Mouse (Mus musculus) lung, postnatal 0 days (tissue): ENCODE results near the gene Irak1. TPM values are rescaled to one million over a fixed set of nuclear protein-coding genes. Genes with fewer than 3 reads are reported as not detected.

Source experiments
- ATAC-seq: fragments of 200-750 bp; cut with Nextera tagmentation; 2 replicates; pipeline ENCODE4 v1.8.0; 2017; ENCODE audit warnings: moderate library complexity
- DNase-seq: peaks from one replicate; pipeline ENCODE4 v3.0.0-alpha.2; 2016; ENCODE audit warnings: low spot score
- H3K27ac ChIP-seq: fragments of 300-500 bp; sonication (generic); 2 replicates; pipeline ENCODE4 v1.5.1; 2014; ENCODE audit warnings: antibody characterized with exemption, mild to moderate bottlenecking, low read length, mixed read lengths
- H3K27me3 ChIP-seq: fragments of 300-500 bp; sonication (generic); replicated peaks from 2 replicates; pipeline ENCODE4 v1.6.1; 2014; ENCODE audit warnings: low read length, mixed read lengths; ENCODE audit not compliant: insufficient read depth
- H3K36me3 ChIP-seq: fragments of 300-500 bp; sonication (generic); 2 replicates; pipeline ENCODE4 v1.6.1; 2014; ENCODE audit warnings: low read length, mixed read lengths; ENCODE audit not compliant: insufficient read depth
- H3K4me1 ChIP-seq: fragments of 300-500 bp; sonication (generic); 2 replicates; pipeline ENCODE4 v1.6.1; 2014; ENCODE audit warnings: antibody characterized with exemption, low read depth, low read length, mixed read lengths; ENCODE audit not compliant: insufficient read depth
- H3K4me2 ChIP-seq: fragments of 300-500 bp; sonication (generic); replicated peaks from 2 replicates; pipeline ENCODE4 v1.6.1; 2014; ENCODE audit warnings: low read depth, mild to moderate bottlenecking, low read length, moderate library complexity, mixed read lengths
- H3K4me3 ChIP-seq: fragments of 300-500 bp; sonication (generic); 2 replicates; pipeline ENCODE4 v1.5.1; 2014; ENCODE audit warnings: low read depth, low read length
- H3K9ac ChIP-seq: fragments of 300-500 bp; sonication (generic); replicated peaks from 2 replicates; pipeline ENCODE4 v1.6.1; 2014; ENCODE audit warnings: low read depth, mild to moderate bottlenecking
- H3K9me3 ChIP-seq: fragments of 300-500 bp; sonication (generic); 2 replicates; pipeline ENCODE4 v1.6.1; 2016; ENCODE audit warnings: low read length, mixed read lengths
- CTCF ChIP-seq: IDR thresholded peaks from 2 replicates; pipeline ENCODE4 v1.5.1; 2016; ENCODE audit warnings: antibody characterized with exemption, mild to moderate bottlenecking
- EP300 ChIP-seq: IDR thresholded peaks from 2 replicates; pipeline ENCODE4 v1.6.1; 2016; ENCODE audit warnings: antibody characterized with exemption, mild to moderate bottlenecking, control low read depth
- WGBS: fragments of 180-500 bp; shearing (Covaris S2); extraction: QIAGEN DNeasy Blood & Tissue Kit; methylation state at CpG from one replicate; pipeline ENCODE4 v1.1.7; 2014; 5-methylcytosine and 5-hydroxymethylcytosine counted together
- polyA plus RNA-seq: library from polyadenylated mRNA; unstranded; fragments of >200 nt; fragmentation: Nextera tagmentation; extraction: Ambion mirVana; gene quantifications from 2 replicates; pipeline ENCODE4 v1.2.1, GENCODE M21; 2015

Gene Irak1
- 39.4 and 39.5 TPM in 2 replicates for polyA plus RNA-seq

- Histone ChIP-seq H3K36me3 (no peaks in the 10 kb centered on the region), H3K9ac (peak within 1 kb of the TSS; percentile 72), H3K27me3 (no peaks in the 10 kb centered on the region), H3K27ac (peak within 1 kb of the TSS; percentile 74), H3K4me3 (peak within 1 kb of the TSS; percentile 58), H3K4me2 (peak within 1 kb of the TSS; percentile 64), H3K4me1 (no peaks in the 10 kb centered on the region), H3K9me3 (no peaks in the 10 kb centered on the region)
- TF ChIP-seq CTCF = peak; percentile 79
- no peak for TF ChIP-seq EP300
- 13% methylated on average over 44 of the region's 72 CpGs for WGBS
- DNase-seq (peak; percentile 88), ATAC-seq (peak; percentile 94)
These were observed at the start of gene Irak1 for GRCm38 (mm10) chrX:74023188-74024049. Gene Irak1, minus strand, starts transcription at chrX:74023918.

- Histone ChIP-seq H3K27ac (no peak overlapping the region), H3K27me3 (no peaks in the 10 kb centered on the region), H3K9ac (no peak overlapping the region), H3K9me3 (no peaks in the 10 kb centered on the region), H3K4me1 (no peaks in the 10 kb centered on the region), H3K36me3 (no peaks in the 10 kb centered on the region), H3K4me3 (no peak overlapping the region), H3K4me2 (no peak overlapping the region)
- no peak for ATAC-seq
- TF ChIP-seq EP300 (no peak), CTCF (no peak)
- no peak for DNase-seq
These were observed 47.1 kb upstream of the Irak1 start for GRCm38 (mm10) chrX:74070794-74071193.

- WGBS = 71% methylated on average over 9 of the region's 9 CpGs
- Histone ChIP-seq H3K4me2 (no peak overlapping the region), H3K27me3 (no peaks in the 10 kb centered on the region), H3K9me3 (no peaks in the 10 kb centered on the region), H3K4me3 (no peak overlapping the region), H3K27ac (no peak overlapping the region), H3K4me1 (no peaks in the 10 kb centered on the region), H3K9ac (no peak overlapping the region), H3K36me3 (no peaks in the 10 kb centered on the region)
- ATAC-seq (no peak), DNase-seq (no peak)
- TF ChIP-seq CTCF = no peak
- TF ChIP-seq EP300 = no peak
These were observed 44.2 kb upstream of the Irak1 start for GRCm38 (mm10) chrX:74067891-74068290.

- H3K9me3 ChIP-seq = no peaks in the 10 kb centered on the region
- H3K4me3 ChIP-seq = no peak overlapping the region
- H3K36me3 ChIP-seq = no peaks in the 10 kb centered on the region
- H3K9ac ChIP-seq = no peak overlapping the region
- DNase-seq (no peak), ATAC-seq (no peak)
- TF ChIP-seq EP300 (no peak), CTCF (no peak)
- no peak overlapping the region for H3K4me2 ChIP-seq
- no peaks in the 10 kb centered on the region for H3K27me3 ChIP-seq
- H3K4me1 ChIP-seq = no peaks in the 10 kb centered on the region
- whole genome bisulfite sequencing = 38% methylated on average over 1 of the region's 1 CpGs
- H3K27ac ChIP-seq = no peak overlapping the region
These were observed 21.4 kb upstream of the Irak1 start for GRCm38 (mm10) chrX:74045107-74045506.

- Histone ChIP-seq H3K4me1 (no peaks in the 10 kb centered on the region), H3K4me3 (no peak overlapping the region), H3K36me3 (no peaks in the 10 kb centered on the region), H3K27ac (no peak overlapping the region), H3K9me3 (no peaks in the 10 kb centered on the region), H3K9ac (no peak overlapping the region), H3K4me2 (no peak overlapping the region), H3K27me3 (no peaks in the 10 kb centered on the region)
- WGBS = 64% methylated on average over 5 of the region's 5 CpGs
- ATAC-seq (no peak), DNase-seq (no peak)
- TF ChIP-seq CTCF (no peak), EP300 (no peak)
These were observed 14.1 kb upstream of the Irak1 start for GRCm38 (mm10) chrX:74037702-74038375.

- ATAC-seq (no peak), DNase-seq (no peak)
These were observed 6.3 kb upstream of the Irak1 start for GRCm38 (mm10) chrX:74030000-74030399.

More at GRCm38 (mm10) chrX:74030000-74030399, 6.3 kb upstream of the Irak1 start:
- H3K36me3 ChIP-seq = no peaks in the 10 kb centered on the region
- H3K27me3 ChIP-seq = no peaks in the 10 kb centered on the region
- H3K4me1 ChIP-seq = no peaks in the 10 kb centered on the region
- H3K4me2 ChIP-seq = no peak overlapping the region
- no peak overlapping the region for H3K27ac ChIP-seq
- 60% methylated on average over 1 of the region's 1 CpGs for WGBS
- H3K9me3 ChIP-seq = no peaks in the 10 kb centered on the region
- H3K4me3 ChIP-seq = no peak overlapping the region
- H3K9ac ChIP-seq = no peak overlapping the region
- TF ChIP-seq EP300 (no peak), CTCF (no peak)
